Mouse (Mus musculus): ENCODE measurements around the gene Bahd1.

The Bahd1 gene

GRCm38 (mm10) chr2:118899306-118899705 is 871 bp upstream of the Bahd1 start:
- no peak for DNase-seq

GRCm38 (mm10) chr2:118900826-118901140 is 606 bp downstream of the Bahd1 start:
- DNase-seq = no peak

GRCm38 (mm10) chr2:118901175-118902031 is 1.2 kb downstream of the Bahd1 start:
- DNase-seq = peak; percentile 99

- DNase-seq = peak; percentile 69 to 72
These were observed 2.2 kb downstream of the Bahd1 start for GRCm38 (mm10) chr2:118902051-118903025.

DNA sequence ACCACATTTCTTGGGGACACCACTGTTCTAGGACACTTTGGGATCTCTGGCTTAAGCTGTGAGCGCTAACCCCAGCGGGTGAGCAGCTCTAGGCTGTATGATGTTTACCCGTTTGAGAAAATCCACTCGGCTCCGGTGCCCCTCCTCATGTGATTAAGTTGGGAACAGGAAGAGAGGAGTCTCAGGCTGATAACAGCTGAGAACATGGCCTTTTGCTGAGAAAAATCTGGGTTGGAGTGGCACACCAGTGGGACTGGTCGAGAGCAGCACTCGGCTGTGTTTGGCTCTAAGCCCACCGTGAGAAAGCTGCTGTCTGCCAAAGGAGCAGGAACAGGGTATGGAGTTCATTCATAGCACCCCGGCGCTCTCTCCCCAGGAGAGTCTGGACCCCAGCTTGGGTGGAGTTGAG is 3.2 kb downstream of the Bahd1 start:
- DNase-seq = peak; percentile 72 to 76

GRCm38 (mm10) chr2:118905433-118906117 is 5.4 kb downstream of the Bahd1 start:
- DNase-seq = no peak

GRCm38 (mm10) chr2:118906118-118906492 is 5.9 kb downstream of the Bahd1 start:
- no peak for DNase-seq

DNA sequence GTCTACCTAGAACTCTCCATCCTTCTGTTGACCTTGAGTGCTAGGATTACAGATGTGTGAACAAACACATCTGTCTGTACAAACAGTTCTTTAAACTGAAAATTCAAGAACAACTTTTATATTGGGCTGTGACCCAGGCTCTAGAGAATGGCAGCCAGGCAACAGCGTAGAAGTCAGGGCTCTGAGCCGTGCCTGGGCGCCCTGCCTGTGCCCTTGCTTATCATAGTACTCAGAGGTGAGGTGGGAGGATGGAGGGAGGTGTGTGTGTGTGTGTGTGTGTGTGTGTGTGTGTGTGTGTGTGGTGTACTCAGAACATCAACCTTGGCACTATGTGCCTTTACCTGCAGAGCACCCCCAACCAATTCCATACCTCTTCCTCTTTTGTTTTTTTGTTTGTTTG is 7.6 kb downstream of the Bahd1 start:
- no peak for DNase-seq

DNA sequence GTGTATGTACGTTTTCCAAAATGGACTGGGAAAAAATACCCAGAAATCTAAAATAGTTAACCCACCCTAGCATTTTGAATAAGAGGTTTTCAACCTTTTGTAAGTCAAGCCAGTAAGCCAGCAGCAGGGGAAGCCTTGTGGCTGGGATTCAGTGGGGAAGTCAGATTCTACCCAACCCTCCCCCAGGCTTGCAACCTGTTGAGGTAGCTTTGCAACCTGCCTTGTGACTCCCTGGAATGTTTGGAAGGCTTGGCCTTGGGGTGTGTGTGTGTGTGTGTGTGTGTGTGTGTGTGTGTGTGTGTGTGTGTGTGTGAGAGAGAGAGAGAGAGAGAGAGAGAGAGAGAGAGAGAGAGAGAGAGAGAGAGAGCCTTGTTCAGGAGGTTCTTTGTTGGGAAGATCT is 9.0 kb downstream of the Bahd1 start:
- no peak for DNase-seq

- no peak for DNase-seq
These were observed 10.6 kb downstream of the Bahd1 start for GRCm38 (mm10) chr2:118910605-118911278.

DNA sequence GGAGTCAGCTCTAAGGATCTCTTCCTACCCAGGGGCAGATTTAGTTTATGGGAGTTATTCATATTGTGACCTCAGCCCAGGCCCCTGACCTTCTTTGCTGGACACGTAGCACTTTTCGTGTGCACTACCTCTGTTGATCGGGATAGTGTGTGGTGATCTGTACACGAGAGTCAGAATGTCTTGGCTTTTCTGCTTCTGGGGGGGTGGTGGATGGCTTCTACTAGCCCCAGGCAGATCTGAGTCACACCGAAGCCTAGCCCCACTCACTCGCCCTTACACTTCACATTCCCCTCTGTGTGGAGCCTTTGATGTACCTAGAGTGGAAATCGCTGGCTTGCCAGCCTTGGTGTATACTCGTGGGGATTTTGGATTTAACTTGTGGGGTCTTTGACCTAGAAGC is 12.5 kb downstream of the Bahd1 start:
- DNase-seq = no peak

- DNase-seq = peak; percentile 75 to 77
These were observed 13.5 kb downstream of the Bahd1 start for GRCm38 (mm10) chr2:118913551-118914276.

DNA sequence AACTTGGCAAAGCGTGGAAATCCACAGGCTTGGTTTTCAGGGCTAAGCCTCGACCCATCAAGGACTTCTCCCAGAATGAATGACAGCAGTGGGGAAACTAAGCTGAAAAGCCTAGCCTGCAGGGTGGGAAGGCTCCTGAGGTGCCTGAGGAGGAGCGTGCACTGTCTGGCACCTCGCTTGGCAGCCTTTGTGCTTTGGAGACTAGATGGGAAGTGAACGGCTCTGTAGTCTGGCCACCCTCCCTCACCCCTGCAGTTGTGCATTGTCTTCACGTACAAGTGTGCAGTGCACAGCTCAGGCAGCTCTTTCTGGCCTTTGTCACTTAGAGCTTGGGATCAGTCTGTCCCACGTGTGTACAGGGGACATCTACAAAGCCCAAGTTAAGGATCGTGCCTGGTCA is 14.5 kb downstream of the Bahd1 start:
- DNase-seq = peak in 1 of 2 experiments; percentile 34

DNA sequence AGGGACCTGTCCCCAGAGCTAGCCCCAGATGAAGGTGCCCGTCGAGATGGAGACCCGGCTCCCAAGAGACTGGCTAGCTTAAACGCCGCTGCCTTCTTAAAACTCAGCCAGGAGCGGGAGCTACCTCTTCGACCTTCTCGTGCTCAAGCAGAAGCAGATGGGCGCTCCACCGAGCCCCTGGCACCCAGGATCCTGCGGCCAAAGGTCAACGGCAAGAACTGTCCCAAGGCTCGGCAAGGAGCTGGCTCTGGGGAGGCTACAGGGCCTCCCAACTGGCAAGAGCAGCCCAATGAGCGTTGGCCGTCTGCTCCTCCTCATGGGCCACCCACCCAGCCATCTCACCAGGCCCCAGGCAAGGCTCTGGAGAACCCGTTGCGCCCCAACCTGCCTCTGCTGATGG is 16.3 kb downstream of the Bahd1 start:
- peak in 1 of 2 experiments; percentile 33 for DNase-seq

GRCm38 (mm10) chr2:118918543-118918942 is 18.4 kb downstream of the Bahd1 start:
- no peak for DNase-seq

DNA sequence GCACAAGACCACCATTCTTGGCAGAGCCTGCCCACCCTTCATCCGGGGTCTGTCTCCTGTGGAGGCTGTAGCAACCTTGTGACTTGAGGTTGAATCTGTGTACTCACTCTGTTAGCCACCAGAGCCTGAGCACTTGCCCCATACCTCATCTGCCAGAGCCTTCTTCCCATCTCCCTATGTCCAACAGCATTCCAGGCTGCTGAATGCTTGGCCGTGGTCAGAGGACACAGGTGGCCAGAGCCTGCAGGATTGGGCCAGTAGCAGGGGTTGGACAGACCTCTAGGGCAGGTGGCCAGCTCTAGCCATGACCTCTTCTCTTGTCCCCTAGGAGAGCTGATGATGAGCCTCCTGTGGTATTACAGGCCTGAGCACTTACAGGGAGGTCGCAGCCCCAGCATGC is 20.3 kb downstream of the Bahd1 start:
- peak in 1 of 2 experiments; percentile 29 for DNase-seq

DNA sequence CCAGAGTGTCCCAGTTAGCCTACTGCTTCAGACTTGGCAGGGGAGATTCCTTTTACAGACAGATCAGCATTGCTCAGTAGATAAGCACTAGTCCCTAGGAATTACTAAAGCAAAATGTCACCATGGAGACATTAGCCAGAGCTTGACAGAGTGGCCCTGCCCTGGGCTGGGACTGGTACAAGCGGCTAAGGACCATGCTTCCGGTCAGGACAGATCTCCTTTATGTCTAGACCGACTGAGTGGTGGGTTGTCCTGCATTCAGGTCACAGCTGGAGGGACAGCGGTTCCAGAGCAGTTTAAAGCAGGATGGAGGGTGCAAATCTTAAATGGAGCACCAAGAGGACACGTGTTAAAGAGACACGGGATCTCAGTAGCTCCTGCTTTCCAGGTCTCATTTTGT is 25.8 kb downstream of the Bahd1 start:
- DNase-seq = no peak

GRCm38 (mm10) chr2:118926361-118926997 is 26.3 kb downstream of the Bahd1 start, which contains the start of gene Chst14:
Chst14 (plus strand) TSS chr2:118926496.
- DNase-seq = peak; percentile 56 to 74

GRCm38 (mm10) chr2:118926998-118927739 is 27.0 kb downstream of the Bahd1 start:
- DNase-seq = no peak

- DNase-seq = no peak
These were observed 41.2 kb downstream of the Bahd1 start for GRCm38 (mm10) chr2:118941341-118941740.

Data from cerebellum, postnatal 10 days (tissue).